8 mouse cellular contexts compared by ENCODE assay signal in the genomic region with DNA sequence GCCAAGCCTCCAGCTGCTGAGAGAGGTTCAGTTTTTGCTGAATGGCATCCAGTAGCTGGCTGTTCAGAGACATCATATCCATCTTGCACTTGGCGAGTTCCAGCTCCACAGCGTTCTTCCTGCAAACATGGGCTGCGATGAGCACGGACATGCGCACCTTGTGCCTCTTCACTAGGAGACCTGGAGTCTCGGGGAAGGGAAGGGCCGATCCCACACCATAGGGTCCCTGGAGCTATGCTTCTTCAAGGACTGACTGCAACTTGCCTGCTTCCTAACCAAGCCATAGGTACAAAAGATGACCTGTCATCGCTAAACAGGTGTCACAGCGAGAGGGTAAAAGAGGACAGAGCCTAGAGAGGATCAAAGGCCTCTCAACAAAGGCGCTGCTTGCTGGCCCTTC. TPM values are rescaled to one million over a fixed set of nuclear protein-coding genes. Genes with fewer than 3 reads are reported as not detected.
DNase-seq lines count a peak whose midpoint lies in the region; ATAC-seq and TF ChIP-seq lines count a peak whose summit lies in the region.

No protein-coding gene starts in this region.

- ATAC-seq in intestine, embryonic 14.5 days (replicated peaks; ENCODE audit: low FRiP score, low TSS enrichment, low read depth): no peak
- ATAC-seq in intestine, postnatal 0 days: no peak
- no peak for ATAC-seq in embryonic facial prominence, embryonic 15.5 days (ENCODE audit: insufficient number of reproducible peaks, low FRiP score, low TSS enrichment, low read depth)
- ATAC-seq in hindbrain, embryonic 14.5 days (ENCODE audit: low FRiP score): no peak
- no peak for ATAC-seq in midbrain, embryonic 14.5 days (ENCODE audit: low FRiP score, low TSS enrichment)

- H3K4me1 ChIP-seq in intestine, embryonic 14.5 days (replicated peaks; ENCODE audit: control insufficient read depth, insufficient read depth, low read length): peaks cover 6% of the 10 kb centered on the region; the same call in 1 of the 2 replicates
- H3K4me1 ChIP-seq in intestine, postnatal 0 days (replicated peaks; ENCODE audit: control insufficient read depth, insufficient read depth, low read length): no peaks in the 10 kb centered on the region
- peaks cover 22% of the 10 kb centered on the region for H3K4me1 ChIP-seq in embryonic facial prominence, embryonic 15.5 days
- peaks cover 11% of the 10 kb centered on the region for H3K4me1 ChIP-seq in hindbrain, embryonic 14.5 days (replicated peaks; ENCODE audit: control insufficient read depth, insufficient read depth, low read length)
- peaks cover 10% of the 10 kb centered on the region; the same call in 1 of the 2 replicates for H3K4me1 ChIP-seq in midbrain, embryonic 14.5 days (ENCODE audit: control insufficient read depth, insufficient read depth, low read length)

- no peaks in the 10 kb centered on the region for H3K9me3 ChIP-seq in intestine, embryonic 14.5 days (ENCODE audit: control insufficient read depth, low read length)
- no peaks in the 10 kb centered on the region for H3K9me3 ChIP-seq in intestine, postnatal 0 days (ENCODE audit: control insufficient read depth)
- no peaks in the 10 kb centered on the region for H3K9me3 ChIP-seq in embryonic facial prominence, embryonic 15.5 days (replicated peaks)
- no peaks in the 10 kb centered on the region for H3K9me3 ChIP-seq in hindbrain, embryonic 14.5 days (ENCODE audit: control insufficient read depth, low read length)
- H3K9me3 ChIP-seq in midbrain, embryonic 14.5 days (ENCODE audit: control insufficient read depth, low read length): no peaks in the 10 kb centered on the region

- no peak overlapping the region; the same call in 1 of the 2 replicates for H3K4me2 ChIP-seq in intestine, embryonic 14.5 days (ENCODE audit: low read length)
- H3K4me2 ChIP-seq in intestine, postnatal 0 days (replicated peaks; ENCODE audit: low read depth): no peak overlapping the region
- peak overlapping the region; percentile 71; the same call in 1 of the 2 replicates for H3K4me2 ChIP-seq in embryonic facial prominence, embryonic 15.5 days (replicated peaks)
- peak overlapping the region; percentile 66 for H3K4me2 ChIP-seq in hindbrain, embryonic 14.5 days (replicated peaks)
- H3K4me2 ChIP-seq in midbrain, embryonic 14.5 days (ENCODE audit: low read length): peak overlapping the region; percentile 67

- H3K4me3 ChIP-seq in intestine, embryonic 14.5 days (ENCODE audit: low read depth, low read length): no peak overlapping the region
- no peak overlapping the region for H3K4me3 ChIP-seq in intestine, postnatal 0 days (ENCODE audit: low read depth, low read length)
- H3K4me3 ChIP-seq in embryonic facial prominence, embryonic 15.5 days (replicated peaks): no peak overlapping the region
- no peak overlapping the region for H3K4me3 ChIP-seq in hindbrain, embryonic 14.5 days (replicated peaks; ENCODE audit: low read length)
- H3K4me3 ChIP-seq in midbrain, embryonic 14.5 days (replicated peaks; ENCODE audit: low read depth, low read length): peak overlapping the region; percentile 40; the same call in 1 of the 2 replicates

- H3K27me3 ChIP-seq in intestine, embryonic 14.5 days (replicated peaks; ENCODE audit: control insufficient read depth, insufficient read depth, low read length): no peaks in the 10 kb centered on the region
- no peaks in the 10 kb centered on the region for H3K27me3 ChIP-seq in intestine, postnatal 0 days (replicated peaks; ENCODE audit: control insufficient read depth, insufficient read depth, low read length)
- no peaks in the 10 kb centered on the region for H3K27me3 ChIP-seq in embryonic facial prominence, embryonic 15.5 days
- no peaks in the 10 kb centered on the region for H3K27me3 ChIP-seq in hindbrain, embryonic 14.5 days (ENCODE audit: control insufficient read depth, insufficient read depth, low read length)
- H3K27me3 ChIP-seq in midbrain, embryonic 14.5 days (ENCODE audit: control insufficient read depth, insufficient read depth, low read length): no peaks in the 10 kb centered on the region

- DNase-seq in intestine, embryonic 14.5 days (ENCODE audit: low spot score): no peak
- DNase-seq in hindbrain, embryonic 14.5 days (ENCODE audit: low spot score): no peak
- no peak for DNase-seq in midbrain, embryonic 14.5 days
- DNase-seq in ovary, postnatal 36 days (ENCODE audit: low spot score): no peak
- no peak for DNase-seq in urinary bladder, postnatal 14 days (ENCODE audit: low spot score)
- no peak for DNase-seq in natural killer cell, adult 2 months (ENCODE audit: low spot score in 2 of 2)

- 89% methylated on average over 10 of the region's 10 CpGs for WGBS in intestine, embryonic 14.5 days
- WGBS in intestine, postnatal 0 days: 82% methylated on average over 10 of the region's 10 CpGs
- 96% methylated on average over 10 of the region's 10 CpGs for WGBS in embryonic facial prominence, embryonic 15.5 days
- WGBS in hindbrain, embryonic 14.5 days: 91% methylated on average over 10 of the region's 10 CpGs
- WGBS in midbrain, embryonic 14.5 days: 93% methylated on average over 10 of the region's 10 CpGs

- peak overlapping the region; percentile 53; the same call in 1 of the 2 replicates for H3K9ac ChIP-seq in intestine, embryonic 14.5 days (ENCODE audit: low read length)
- H3K9ac ChIP-seq in intestine, postnatal 0 days (ENCODE audit: low read depth, low read length): no peak overlapping the region
- no peak overlapping the region for H3K9ac ChIP-seq in embryonic facial prominence, embryonic 15.5 days
- H3K9ac ChIP-seq in hindbrain, embryonic 14.5 days: peak overlapping the region; percentile 60; the same call in 1 of the 2 replicates
- H3K9ac ChIP-seq in midbrain, embryonic 14.5 days (replicated peaks; ENCODE audit: low read length): no peak overlapping the region

- H3K36me3 ChIP-seq in intestine, embryonic 14.5 days (ENCODE audit: control insufficient read depth, insufficient read depth, low read length): peaks cover 12% of the 10 kb centered on the region
- H3K36me3 ChIP-seq in intestine, postnatal 0 days (ENCODE audit: control insufficient read depth, insufficient read depth): peaks cover 11% of the 10 kb centered on the region; the same call in 1 of the 2 replicates
- H3K36me3 ChIP-seq in embryonic facial prominence, embryonic 15.5 days: peaks cover 11% of the 10 kb centered on the region; the same call in 1 of the 2 replicates
- peaks cover 37% of the 10 kb centered on the region for H3K36me3 ChIP-seq in hindbrain, embryonic 14.5 days (replicated peaks; ENCODE audit: control insufficient read depth, insufficient read depth)
- peaks cover 43% of the 10 kb centered on the region for H3K36me3 ChIP-seq in midbrain, embryonic 14.5 days (ENCODE audit: control insufficient read depth, insufficient read depth, low read length)

- no peak overlapping the region for H3K27ac ChIP-seq in intestine, embryonic 14.5 days (ENCODE audit: low read depth)
- no peak overlapping the region for H3K27ac ChIP-seq in intestine, postnatal 0 days (ENCODE audit: low read depth, low read length)
- no peak overlapping the region for H3K27ac ChIP-seq in embryonic facial prominence, embryonic 15.5 days (replicated peaks)
- 0 out of 2 replicates have a peak overlapping the region, but pooled peaks have one; percentile 78 for H3K27ac ChIP-seq in hindbrain, embryonic 14.5 days
- no peak overlapping the region for H3K27ac ChIP-seq in midbrain, embryonic 14.5 days (replicated peaks; ENCODE audit: low read depth, low read length)

- no peak for TF ChIP-seq CTCF in intestine, postnatal 0 days (IDR thresholded peaks at IDR 0.05; ENCODE audit: low read depth)

RNA-seq across cellular contexts. Expression of gene Rab35, which starts 20.1 kb away (rescaled TPM):
- 16.3 and 19.5 TPM in 2 replicates for polyA plus RNA-seq in intestine, embryonic 14.5 days (2014; fragmentation: Nextera tagmentation; extraction: Ambion mirVana)
- polyA plus RNA-seq in intestine, postnatal 0 days (2015; fragmentation: Nextera tagmentation; extraction: Ambion mirVana): 16.7 and 17.3 TPM in 2 replicates
- polyA plus RNA-seq in embryonic facial prominence, embryonic 15.5 days (2015; fragmentation: Nextera tagmentation; extraction: Ambion mirVana): 17.6 and 17.8 TPM in 2 replicates
- 23.3 and 27.7 TPM in 2 replicates for polyA plus RNA-seq in hindbrain, embryonic 14.5 days (2014; fragmentation: Nextera tagmentation; extraction: Ambion mirVana)
- 24.9 and 28.0 TPM in 2 replicates for polyA plus RNA-seq in midbrain, embryonic 14.5 days (2014; fragmentation: Nextera tagmentation; extraction: Ambion mirVana)

Comparison
In these comparisons a context has a peak if more than half of its experiments do, and no peak if none do; other contexts are left out.
1. H3K9ac ChIP-seq: peak in intestine, embryonic 14.5 days (single experiment) and hindbrain, embryonic 14.5 days (single experiment); none in intestine, postnatal 0 days (single experiment), embryonic facial prominence, embryonic 15.5 days (single experiment) and midbrain, embryonic 14.5 days (single experiment).
2. H3K4me2 ChIP-seq: peak in embryonic facial prominence, embryonic 15.5 days (single experiment), hindbrain, embryonic 14.5 days (single experiment) and midbrain, embryonic 14.5 days (single experiment); none in intestine, embryonic 14.5 days (single experiment) and intestine, postnatal 0 days (single experiment).